9 mouse cellular contexts compared by ENCODE assay signal in the genomic region with DNA sequence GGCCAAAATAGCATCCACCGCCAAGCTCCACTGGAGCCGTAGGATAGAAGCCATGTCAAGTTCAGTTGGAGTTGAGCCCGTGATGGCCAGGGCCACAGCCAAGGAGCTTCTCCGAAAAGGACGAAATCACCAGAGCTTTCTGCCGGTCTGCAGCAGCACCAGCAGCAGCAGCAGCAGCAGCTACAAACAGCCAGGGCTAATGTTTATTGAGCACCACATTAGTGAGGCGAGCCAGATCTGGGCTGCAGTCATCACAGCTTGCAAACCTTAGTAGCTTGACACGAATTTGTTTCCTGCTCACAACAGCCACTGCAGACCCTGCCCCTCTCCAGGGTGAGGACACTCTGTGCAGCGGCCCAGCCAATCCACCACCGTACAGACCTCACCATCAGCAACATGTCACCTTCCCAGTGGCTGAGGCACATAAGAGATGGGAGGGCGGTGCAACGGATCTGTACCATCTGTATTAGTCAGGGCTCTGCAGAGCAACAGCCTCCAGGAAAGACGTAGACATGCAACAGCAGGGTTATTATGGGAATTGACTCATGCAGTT.
DNase-seq lines count a peak whose midpoint lies in the region; ATAC-seq and TF ChIP-seq lines count a peak whose summit lies in the region.
"Had no signal": no experiment of that assay in that cellular context is flagged by ENCODE, and none has a peak within 500 bp of the region (broad histone marks: within the 10 kb centered on the region; RNA-seq: fewer than 3 reads in every experiment).

No protein-coding gene starts in this region.

- 77% methylated on average over 13 of the region's 13 CpGs for WGBS in liver, embryonic 11.5 days
- 92% methylated on average over 13 of the region's 13 CpGs for WGBS in thymus, adult 2 months

- no peak for TF ChIP-seq POLR2A in thymus, adult 2 months (IDR thresholded peaks at IDR 0.05; ENCODE audit: control insufficient read depth, extremely low read depth, insufficient read depth, low read length, poor library complexity)

- H3K27me3 ChIP-seq in liver, embryonic 11.5 days (replicated peaks; ENCODE audit: control insufficient read depth, insufficient read depth, low read length): no peaks in the 10 kb centered on the region
- no peaks in the 10 kb centered on the region for H3K27me3 ChIP-seq in thymus, adult 2 months (ENCODE audit: control insufficient read depth, insufficient read depth, low read length)

- no peak for TF ChIP-seq CTCF in thymus, adult 2 months (IDR thresholded peaks at IDR 0.05; ENCODE audit: borderline replicate concordance, control insufficient read depth, extremely low read depth, insufficient read depth, low read length, poor library complexity)

- intact Hi-C loops in left cerebral cortex, postnatal 4 days (cut with DNase I): no loop called here

- no peak overlapping the region for H3K9ac ChIP-seq in liver, embryonic 11.5 days (ENCODE audit: low read depth, low read length)

- H3K4me1 ChIP-seq in liver, embryonic 11.5 days (replicated peaks; ENCODE audit: control insufficient read depth, insufficient read depth, low read length): no peaks in the 10 kb centered on the region
- no peaks in the 10 kb centered on the region for H3K4me1 ChIP-seq in thymus, adult 2 months (replicated peaks; ENCODE audit: control insufficient read depth, insufficient read depth, low read length)

- no peaks in the 10 kb centered on the region for H3K36me3 ChIP-seq in liver, embryonic 11.5 days (ENCODE audit: control insufficient read depth, insufficient read depth, low read length)
- H3K36me3 ChIP-seq in thymus, adult 2 months (ENCODE audit: control insufficient read depth, insufficient read depth, low read length): no peaks in the 10 kb centered on the region

- DNase-seq in cerebellum, adult 9-10 months: peak; percentile 47
- no peak for DNase-seq in cerebellum, adult 9-11 months
- peak; percentile 39 for DNase-seq in ovary, postnatal 36 days (ENCODE audit: low spot score)
- no peak for DNase-seq in ovary, postnatal 10 days (ENCODE audit: low spot score)
- peak; percentile 57 for DNase-seq in left cerebral cortex, postnatal 4 days
- DNase-seq in c-Kit-positive CD71-positive TER-119-positive erythroid progenitor cells, embryonic 14.5 days (ENCODE audit: low spot score): no peak
- no peak for DNase-seq in liver, embryonic 11.5 days (ENCODE audit: low spot score)
- DNase-seq in thymus, adult 2 months: no peak
- DNase-seq: adrenal gland, adult 2 months had no signal

- H3K9me3 ChIP-seq in liver, embryonic 11.5 days (ENCODE audit: control insufficient read depth, low read length): no peaks in the 10 kb centered on the region

- H3K4me3 ChIP-seq in liver, embryonic 11.5 days (ENCODE audit: low read depth, low read length): no peak overlapping the region
- no peak overlapping the region for H3K4me3 ChIP-seq in thymus, adult 2 months (ENCODE audit: control insufficient read depth, insufficient read depth, low read length)

- no peak overlapping the region for H3K27ac ChIP-seq in liver, embryonic 11.5 days (ENCODE audit: low read depth, low read length)
- H3K27ac ChIP-seq in thymus, adult 2 months (ENCODE audit: control insufficient read depth, insufficient read depth, low read length): no peak overlapping the region

- H3K4me2 ChIP-seq in liver, embryonic 11.5 days: no peak overlapping the region

- no peak for ATAC-seq in liver, embryonic 11.5 days (replicated peaks; ENCODE audit: low FRiP score)

Comparison
In these comparisons a context has a peak if more than half of its experiments do, and no peak if none do; other contexts are left out.
1. DNase-seq: peak in cerebellum, adult 9-10 months (single experiment), ovary, postnatal 36 days (single experiment) and left cerebral cortex, postnatal 4 days (single experiment); none in cerebellum, adult 9-11 months (single experiment), ovary, postnatal 10 days (single experiment), c-Kit-positive CD71-positive TER-119-positive erythroid progenitor cells, embryonic 14.5 days (single experiment), liver, embryonic 11.5 days (single experiment) and thymus, adult 2 months (single experiment).